Mouse (Mus musculus) stomach, embryonic 16.5 days (tissue): ENCODE measurements around the gene Gm17581. TPM values are rescaled to one million over a fixed set of nuclear protein-coding genes. Genes with fewer than 3 reads are reported as not detected.

ENCODE experiments used
- ATAC-seq: fragments of 200-750 bp; cut with Nextera tagmentation; 2 replicates; pipeline ENCODE4 v1.8.0; 2017; ENCODE audit warnings: moderate number of reproducible peaks, moderate TSS enrichment; ENCODE audit not compliant: insufficient read depth, low FRiP score
- H3K27ac ChIP-seq: fragments of 300-500 bp; sonication (generic); 2 replicates; pipeline ENCODE4 v1.5.1; 2014; ENCODE audit warnings: low read length
- H3K27me3 ChIP-seq: fragments of 300-500 bp; sonication (generic); 2 replicates; pipeline ENCODE4 v1.6.1; 2014; ENCODE audit warnings: low read length, control low read depth, mixed read lengths; ENCODE audit not compliant: control insufficient read depth, insufficient read depth
- H3K36me3 ChIP-seq: fragments of 300-500 bp; sonication (generic); 2 replicates; pipeline ENCODE4 v1.6.1; 2014; ENCODE audit warnings: low read length; ENCODE audit not compliant: control insufficient read depth, insufficient read depth
- H3K4me1 ChIP-seq: fragments of 300-500 bp; sonication (generic); 2 replicates; pipeline ENCODE4 v1.6.1; 2014; ENCODE audit warnings: low read length, control low read depth, mixed read lengths; ENCODE audit not compliant: control insufficient read depth, insufficient read depth
- H3K4me2 ChIP-seq: fragments of 300-500 bp; sonication (generic); 2 replicates; pipeline ENCODE4 v1.6.1; 2014; ENCODE audit warnings: low read depth, low read length, mixed read lengths
- H3K4me3 ChIP-seq: fragments of 300-500 bp; sonication (generic); replicated peaks from 2 replicates; pipeline ENCODE4 v1.5.1; 2014; ENCODE audit warnings: mild to moderate bottlenecking, low read length
- H3K9ac ChIP-seq: fragments of 300-500 bp; sonication (generic); 2 replicates; pipeline ENCODE4 v1.6.1; 2014; ENCODE audit warnings: low read length
- H3K9me3 ChIP-seq: fragments of 300-500 bp; sonication (generic); replicated peaks from 2 replicates; pipeline ENCODE4 v1.6.1; 2016; ENCODE audit warnings: low read length, control low read depth; ENCODE audit not compliant: control insufficient read depth
- WGBS: fragments of 180-500 bp; shearing (Covaris S2); extraction: QIAGEN DNeasy Blood & Tissue Kit; methylation state at CpG from one replicate; pipeline ENCODE4 v1.1.7; 2014; 5-methylcytosine and 5-hydroxymethylcytosine counted together
- polyA plus RNA-seq: library from polyadenylated mRNA; unstranded; fragments of >200 nt; fragmentation: Nextera tagmentation; extraction: Ambion mirVana; gene quantifications from 2 replicates; pipeline ENCODE4 v1.2.1, GENCODE M21; 2015

Gene Gm17581
- polyA plus RNA-seq, 1 experiment from 2014 or later: not detected

DNA sequence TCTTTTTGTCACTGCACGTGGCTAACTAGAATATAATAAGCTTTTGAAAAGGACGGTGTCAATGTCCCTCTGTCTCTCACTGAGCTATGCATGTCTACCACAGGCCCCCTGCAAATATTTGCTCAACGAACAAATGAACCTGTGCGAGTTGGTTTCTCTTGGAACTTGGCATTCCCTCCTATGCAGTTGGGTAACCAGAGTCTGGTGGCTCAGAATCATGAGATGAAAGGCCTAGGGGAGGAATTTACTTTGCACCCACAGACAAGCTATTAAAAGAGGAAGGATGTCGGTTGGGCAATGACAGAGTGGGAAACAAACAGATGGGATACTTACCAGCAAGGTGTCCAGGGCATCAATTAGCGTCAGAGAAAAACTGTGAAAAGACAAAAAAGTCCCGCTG is 9.4 kb downstream of the Gm17581 start:
- no peak for ATAC-seq
- Histone ChIP-seq H3K36me3 (peaks cover 4% of the 10 kb centered on the region; the same call in 1 of the 2 replicates), H3K4me1 (peaks cover 6% of the 10 kb centered on the region; the same call in 1 of the 2 replicates), H3K27me3 (no peaks in the 10 kb centered on the region), H3K9me3 (no peaks in the 10 kb centered on the region), H3K27ac (no peak overlapping the region), H3K4me3 (no peak overlapping the region), H3K4me2 (no peak overlapping the region), H3K9ac (no peak overlapping the region)
- 71% methylated on average over 7 of the region's 7 CpGs for WGBS

DNA sequence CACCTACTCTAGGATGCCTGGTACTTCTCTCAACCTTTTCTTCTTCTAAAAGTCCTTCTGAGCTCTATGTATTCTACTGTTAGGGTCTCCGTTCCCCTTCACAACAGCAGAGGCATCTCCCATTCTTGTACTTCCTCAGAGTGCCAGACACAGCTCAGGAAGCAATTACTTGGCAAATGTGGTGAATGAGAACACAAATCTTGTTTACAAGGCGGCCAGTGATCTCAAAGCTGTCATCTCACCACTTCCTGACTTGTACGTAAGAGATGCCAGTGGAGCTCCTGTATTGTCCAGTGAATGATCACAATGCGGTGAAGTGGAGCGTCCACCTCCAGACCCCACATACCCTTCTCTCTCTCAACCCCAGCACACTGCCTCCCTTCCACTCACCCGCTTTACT is 11.1 kb downstream of the Gm17581 start:
- no peaks in the 10 kb centered on the region for H3K9me3 ChIP-seq
- peaks cover 12% of the 10 kb centered on the region for H3K4me1 ChIP-seq
- H3K27me3 ChIP-seq: no peaks in the 10 kb centered on the region
- H3K27ac ChIP-seq: no peak overlapping the region
- ATAC-seq: no peak
- WGBS: 81% methylated on average over 6 of the region's 6 CpGs
- no peak overlapping the region for H3K9ac ChIP-seq
- peaks cover 4% of the 10 kb centered on the region; the same call in 1 of the 2 replicates for H3K36me3 ChIP-seq
- H3K4me3 ChIP-seq: no peak overlapping the region
- no peak overlapping the region for H3K4me2 ChIP-seq

DNA sequence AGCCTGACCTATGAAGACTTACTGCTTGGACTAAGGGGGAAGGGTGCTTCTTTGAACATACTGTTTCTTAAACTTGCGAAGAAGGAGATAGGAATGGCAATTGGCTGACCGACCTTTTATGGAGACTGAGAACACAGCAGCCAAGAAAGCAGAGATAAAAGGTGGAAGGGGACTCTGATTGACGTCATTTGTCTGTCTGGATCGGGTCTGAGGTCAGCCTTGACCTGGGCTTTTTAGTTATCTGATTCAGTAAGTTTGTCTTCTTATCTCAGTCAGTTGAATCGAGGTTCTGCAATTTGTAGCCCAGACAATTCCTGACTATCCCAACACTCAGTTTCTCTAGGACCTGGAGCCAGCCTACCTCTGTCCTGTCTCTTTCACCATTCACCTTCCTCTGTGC is 11.6 kb downstream of the Gm17581 start:
- 69% methylated on average over 5 of the region's 5 CpGs for WGBS

DNA sequence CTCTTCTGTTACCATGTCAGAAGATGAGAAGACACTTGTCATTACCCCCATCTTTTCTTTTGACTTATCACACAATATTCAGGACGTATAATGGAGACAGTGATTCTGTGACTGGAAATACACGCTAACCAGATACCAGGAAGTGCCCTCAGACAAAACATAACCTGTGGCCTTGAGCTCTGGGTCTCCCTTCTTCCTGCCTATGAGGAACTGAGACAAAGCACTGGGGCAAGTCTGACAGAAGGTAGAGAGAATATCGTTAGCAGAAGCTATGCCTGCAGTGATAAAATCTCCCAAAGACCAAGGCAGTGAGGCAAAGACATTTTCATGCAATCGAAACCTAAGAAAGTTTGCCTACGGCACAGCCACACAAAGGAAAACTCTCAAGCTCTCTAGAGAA is 15.1 kb downstream of the Gm17581 start:
- H3K4me3 ChIP-seq: no peak overlapping the region
- no peaks in the 10 kb centered on the region for H3K9me3 ChIP-seq
- H3K4me1 ChIP-seq: peaks cover 8% of the 10 kb centered on the region
- peaks cover 4% of the 10 kb centered on the region; the same call in 1 of the 2 replicates for H3K36me3 ChIP-seq
- 58% methylated on average over 5 of the region's 5 CpGs for WGBS
- ATAC-seq: no peak
- H3K27me3 ChIP-seq: no peaks in the 10 kb centered on the region
- H3K27ac ChIP-seq: peak overlapping the region; percentile 79
- H3K9ac ChIP-seq: peak overlapping the region; percentile 39
- no peak overlapping the region for H3K4me2 ChIP-seq

More for the DNA sequence above, 11.6 kb downstream of the Gm17581 start:
- no peaks in the 10 kb centered on the region for H3K9me3 ChIP-seq
- H3K4me3 ChIP-seq: no peak overlapping the region
- H3K4me1 ChIP-seq: peaks cover 12% of the 10 kb centered on the region
- no peak overlapping the region for H3K9ac ChIP-seq
- peaks cover 4% of the 10 kb centered on the region; the same call in 1 of the 2 replicates for H3K36me3 ChIP-seq
- no peak overlapping the region for H3K27ac ChIP-seq
- no peak for ATAC-seq
- no peaks in the 10 kb centered on the region for H3K27me3 ChIP-seq
- no peak overlapping the region for H3K4me2 ChIP-seq

DNA sequence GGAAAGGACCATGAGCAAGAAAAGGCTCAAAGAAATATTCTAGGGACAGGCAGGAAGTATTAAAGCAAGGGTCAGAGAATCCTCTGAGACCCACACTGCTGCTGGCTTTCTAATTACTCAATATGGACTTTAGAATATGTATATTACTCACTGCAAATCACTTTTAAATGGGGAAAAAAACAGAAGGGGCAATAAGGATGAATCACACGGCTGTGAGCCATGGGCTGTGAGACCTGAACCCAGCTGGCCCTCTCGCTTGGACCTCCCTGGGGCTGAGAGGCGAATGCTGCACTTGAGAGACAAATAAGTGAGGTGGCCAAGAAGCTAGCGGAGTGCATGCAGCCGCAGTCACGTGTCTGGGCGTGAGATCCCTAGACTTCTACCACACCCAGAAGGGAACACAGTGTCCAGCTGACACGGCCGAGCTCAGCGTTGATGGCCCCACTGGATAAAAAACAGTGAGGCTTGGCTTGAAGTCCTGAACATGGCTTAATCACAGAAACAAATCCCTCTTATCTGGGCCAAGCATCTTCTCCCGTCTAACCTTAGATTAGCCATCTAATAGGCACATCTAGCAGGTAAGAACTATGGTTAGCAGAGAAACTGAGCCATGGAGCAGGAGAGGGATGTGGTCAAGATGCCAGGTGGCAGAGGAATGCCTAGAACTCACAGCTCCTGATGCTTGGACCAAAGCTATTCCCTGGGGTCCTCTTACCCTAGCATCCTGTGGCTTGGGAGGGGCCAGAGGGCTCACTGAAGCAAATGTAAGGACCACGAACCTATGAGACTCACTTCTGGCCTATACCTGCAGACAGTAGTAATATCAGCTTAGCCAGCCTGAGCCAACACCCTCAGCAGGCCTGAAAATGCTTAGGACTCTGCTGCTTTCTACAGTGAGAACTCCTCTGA is 18.3 kb downstream of the Gm17581 start:
- 76% methylated on average over 12 of the region's 12 CpGs for WGBS
- Histone ChIP-seq H3K9me3 (no peaks in the 10 kb centered on the region), H3K36me3 (0 out of 2 replicates have a peak, but pooled peaks cover under 1% of the 10 kb centered on the region), H3K27ac (no peak overlapping the region), H3K4me2 (no peak overlapping the region), H3K4me3 (no peak overlapping the region), H3K27me3 (no peaks in the 10 kb centered on the region), H3K9ac (no peak overlapping the region), H3K4me1 (peaks cover 8% of the 10 kb centered on the region)
- no peak for ATAC-seq

DNA sequence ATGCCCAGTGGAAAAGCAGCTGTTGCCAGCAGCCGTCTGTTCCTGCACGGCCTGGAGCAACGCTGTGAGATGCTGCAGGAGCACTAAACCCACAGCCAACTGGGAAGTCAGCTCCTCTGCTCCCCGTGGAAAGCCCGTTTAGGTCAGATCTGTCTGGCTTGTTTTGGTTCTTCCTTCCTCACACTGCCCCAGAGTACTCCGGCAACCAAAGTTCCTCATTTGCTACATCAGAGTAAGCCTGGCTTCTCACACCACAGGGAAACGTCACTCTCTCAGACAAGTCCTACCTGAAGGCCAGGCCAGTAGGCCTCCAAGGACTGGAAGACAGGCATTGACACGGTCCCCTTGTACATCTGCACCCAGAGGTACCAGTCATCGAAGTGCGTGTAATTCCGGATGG is 25.1 kb downstream of the Gm17581 start:
- Histone ChIP-seq H3K9ac (no peak overlapping the region), H3K36me3 (peaks cover 11% of the 10 kb centered on the region), H3K4me3 (no peak overlapping the region), H3K4me1 (no peaks in the 10 kb centered on the region), H3K27ac (no peak overlapping the region), H3K27me3 (no peaks in the 10 kb centered on the region), H3K9me3 (no peaks in the 10 kb centered on the region), H3K4me2 (no peak overlapping the region)
- ATAC-seq: no peak
- 79% methylated on average over 11 of the region's 11 CpGs for WGBS

DNA sequence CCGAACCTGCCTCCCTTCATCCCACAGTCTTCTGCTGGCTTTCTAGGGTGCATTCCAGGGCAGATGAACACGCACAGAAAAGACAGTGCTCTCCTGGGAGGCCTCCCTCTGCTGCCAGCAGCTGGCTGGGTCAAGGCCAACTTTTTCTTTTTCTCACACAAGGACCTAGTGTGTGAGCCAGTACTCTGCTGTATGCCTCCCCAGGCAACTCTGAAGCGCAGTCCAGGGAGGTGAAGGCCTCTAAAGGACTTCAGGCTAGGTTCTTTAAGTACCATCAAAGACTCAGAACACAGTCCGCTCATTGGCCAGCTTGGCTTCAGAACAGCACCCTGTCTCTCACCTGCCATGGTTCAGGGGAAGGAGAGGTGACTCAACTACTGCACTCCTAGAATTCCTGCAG is 28.4 kb downstream of the Gm17581 start:
- 70% methylated on average over 4 of the region's 4 CpGs for WGBS
- no peak overlapping the region for H3K4me2 ChIP-seq
- H3K36me3 ChIP-seq: peaks cover 12% of the 10 kb centered on the region
- H3K4me1 ChIP-seq: no peaks in the 10 kb centered on the region
- H3K4me3 ChIP-seq: no peak overlapping the region
- no peak overlapping the region for H3K27ac ChIP-seq
- ATAC-seq: no peak
- H3K9me3 ChIP-seq: no peaks in the 10 kb centered on the region
- H3K9ac ChIP-seq: no peak overlapping the region
- H3K27me3 ChIP-seq: no peaks in the 10 kb centered on the region

DNA sequence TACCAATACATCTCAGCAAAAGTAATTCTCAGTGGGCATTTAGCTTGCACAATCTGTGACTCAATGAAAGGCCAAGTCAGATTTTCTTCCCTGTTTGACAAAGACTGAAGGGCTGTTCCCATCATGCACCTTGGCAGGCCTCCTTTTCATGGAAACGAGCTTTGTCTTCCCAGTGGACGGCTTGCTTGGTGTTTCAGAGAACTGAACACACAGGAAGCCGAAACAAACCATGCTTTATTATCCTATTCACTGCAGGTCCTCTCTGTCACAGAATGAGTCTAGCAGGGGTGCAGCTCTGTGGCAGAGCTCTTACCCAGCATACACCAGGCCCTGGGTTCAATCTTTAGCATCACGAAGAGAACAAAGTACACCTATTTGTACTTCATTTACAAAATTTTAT is 32.0 kb downstream of the Gm17581 start:
- Histone ChIP-seq H3K9ac (no peak overlapping the region), H3K4me1 (no peaks in the 10 kb centered on the region), H3K9me3 (no peaks in the 10 kb centered on the region), H3K36me3 (peaks cover 7% of the 10 kb centered on the region), H3K4me3 (no peak overlapping the region), H3K27ac (no peak overlapping the region), H3K27me3 (no peaks in the 10 kb centered on the region), H3K4me2 (no peak overlapping the region)
- no peak for ATAC-seq
- WGBS: 54% methylated on average over 4 of the region's 4 CpGs

DNA sequence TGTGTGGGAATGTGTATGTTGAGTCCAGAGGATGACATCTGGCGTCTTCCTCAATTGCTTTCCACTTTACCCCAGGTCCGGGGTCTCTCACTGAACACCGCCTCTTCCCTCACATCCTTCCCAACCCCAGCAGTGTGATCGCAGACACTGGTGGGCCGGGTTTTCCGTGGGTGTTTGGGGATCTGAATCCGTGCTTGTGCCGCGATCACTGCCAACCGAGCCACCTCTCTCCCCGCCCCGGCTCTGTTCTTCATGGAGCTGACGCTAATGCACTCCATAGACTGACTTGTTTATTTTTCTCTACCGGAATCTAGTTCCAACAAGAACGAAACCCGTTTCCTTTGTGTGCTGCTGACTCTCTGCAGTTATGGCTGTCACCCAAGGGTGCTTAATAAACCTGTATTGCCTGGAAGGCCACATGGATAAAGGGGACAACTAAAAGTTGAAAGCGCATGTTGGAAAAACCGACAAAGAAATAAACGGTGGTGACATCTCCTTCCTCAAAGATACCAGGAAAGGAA is 34.2 kb downstream of the Gm17581 start:
- H3K27ac ChIP-seq: peak overlapping the region; percentile 60
- H3K4me1 ChIP-seq: no peaks in the 10 kb centered on the region
- no peaks in the 10 kb centered on the region for H3K27me3 ChIP-seq
- 61% methylated on average over 19 of the region's 19 CpGs for WGBS
- no peak overlapping the region for H3K9ac ChIP-seq
- H3K36me3 ChIP-seq: peaks cover 7% of the 10 kb centered on the region
- H3K4me2 ChIP-seq: no peak overlapping the region
- H3K9me3 ChIP-seq: no peaks in the 10 kb centered on the region
- ATAC-seq: no peak
- H3K4me3 ChIP-seq: no peak overlapping the region
